Mouse (Mus musculus) heart, embryonic 16.5 days (tissue): ENCODE results near the gene Slc30a4. TPM values are rescaled to one million over a fixed set of nuclear protein-coding genes. Genes with fewer than 3 reads are reported as not detected.

Experiments
- ATAC-seq: fragments of 200-750 bp; cut with Nextera tagmentation; replicated peaks from 2 replicates; pipeline ENCODE4 v1.8.0; 2017; ENCODE audit warnings: moderate number of reproducible peaks; ENCODE audit not compliant: insufficient read depth, low FRiP score; ENCODE audit errors: extremely low read depth
- H3K27ac ChIP-seq: fragments of 300-500 bp; sonication (generic); 2 replicates; pipeline ENCODE4 v1.5.1; 2014; ENCODE audit warnings: mild to moderate bottlenecking, low read length, control low read depth, moderate library complexity
- H3K27me3 ChIP-seq: fragments of 300-500 bp; sonication (generic); 2 replicates; pipeline ENCODE4 v1.6.1; 2014; ENCODE audit warnings: low read length, mixed read lengths; ENCODE audit not compliant: control insufficient read depth, insufficient read depth
- H3K36me3 ChIP-seq: fragments of 300-500 bp; sonication (generic); 2 replicates; pipeline ENCODE4 v1.6.1; 2014; ENCODE audit not compliant: control insufficient read depth, insufficient read depth
- H3K4me1 ChIP-seq: fragments of 300-500 bp; sonication (generic); 2 replicates; pipeline ENCODE4 v1.6.1; 2014; ENCODE audit warnings: low read length, mixed read lengths; ENCODE audit not compliant: control insufficient read depth, insufficient read depth
- H3K4me2 ChIP-seq: fragments of 300-500 bp; sonication (generic); 2 replicates; pipeline ENCODE4 v1.6.1; 2014; ENCODE audit warnings: low read depth, mild to moderate bottlenecking, control low read depth, low read length
- H3K4me3 ChIP-seq: fragments of 300-500 bp; sonication (generic); 2 replicates; pipeline ENCODE4 v1.5.1; 2014; ENCODE audit warnings: mild to moderate bottlenecking, control low read depth, low read length
- H3K9ac ChIP-seq: fragments of 300-500 bp; sonication (generic); 2 replicates; pipeline ENCODE4 v1.6.1; 2014; ENCODE audit warnings: low read length, control low read depth
- H3K9me3 ChIP-seq: fragments of 300-500 bp; sonication (generic); replicated peaks from 2 replicates; pipeline ENCODE4 v1.6.1; 2016; ENCODE audit warnings: low read length; ENCODE audit not compliant: control insufficient read depth
- WGBS: fragments of 180-500 bp; shearing (Covaris S2); extraction: QIAGEN DNeasy Blood & Tissue Kit; methylation state at CpG from one replicate; pipeline ENCODE4 v1.1.7; 2014; 5-methylcytosine and 5-hydroxymethylcytosine counted together
- polyA plus RNA-seq: library from polyadenylated mRNA; unstranded; fragments of >200 nt; fragmentation: Nextera tagmentation; extraction: Ambion mirVana; gene quantifications from 2 replicates; pipeline ENCODE4 v1.2.1, GENCODE M21; 2015

Gene Slc30a4
- 4.6 and 4.7 TPM in 2 replicates for polyA plus RNA-seq

- ATAC-seq = peak; percentile 98
- H3K27ac ChIP-seq = peak within 1 kb of the TSS; percentile 74
- peaks cover 12% of the 10 kb centered on the region for H3K4me1 ChIP-seq
- peak within 1 kb of the TSS; percentile 82 for H3K4me3 ChIP-seq
- H3K4me2 ChIP-seq = peak within 1 kb of the TSS; percentile 92
- H3K36me3 ChIP-seq = no peaks in the 10 kb centered on the region
- WGBS = under 1% methylated on average over 93 of the region's 111 CpGs
- H3K9me3 ChIP-seq = no peaks in the 10 kb centered on the region
- peak within 1 kb of the TSS; percentile 87 for H3K9ac ChIP-seq
- H3K27me3 ChIP-seq = no peaks in the 10 kb centered on the region
Observed at GRCm38 (mm10) chr2:122702181-122703036, at the start of gene Slc30a4. Gene Slc30a4 (minus strand): TSS chr2:122702663.

GRCm38 (mm10) chr2:122746461-122746860, 44.0 kb upstream of the Slc30a4 start:
- 85% methylated on average over 9 of the region's 9 CpGs for WGBS
- Histone ChIP-seq H3K4me2 (no peak overlapping the region), H3K9ac (no peak overlapping the region), H3K4me1 (no peaks in the 10 kb centered on the region), H3K36me3 (peaks cover 27% of the 10 kb centered on the region), H3K4me3 (no peak overlapping the region), H3K27ac (no peak overlapping the region), H3K9me3 (no peaks in the 10 kb centered on the region), H3K27me3 (no peaks in the 10 kb centered on the region)
- no peak for ATAC-seq

DNA sequence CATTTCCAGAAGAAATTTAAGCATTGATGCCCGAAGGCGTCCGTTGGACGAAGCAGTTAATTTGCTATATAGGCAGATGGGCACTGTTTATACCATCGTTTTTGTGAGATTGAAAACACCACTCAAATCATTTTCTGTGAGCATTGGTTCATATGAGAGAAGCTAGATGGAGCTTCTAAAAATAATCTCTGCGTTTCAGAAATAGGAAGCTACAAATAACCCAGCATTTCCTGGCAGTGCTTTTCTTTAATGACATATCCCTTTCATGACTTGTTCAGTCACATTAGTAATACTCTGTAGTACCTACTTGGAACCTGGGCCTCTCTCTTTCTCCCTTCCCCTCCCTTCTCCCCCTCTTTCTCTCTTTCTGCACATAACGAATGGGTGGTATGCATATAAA, 36.6 kb upstream of the Slc30a4 start:
- H3K4me1 ChIP-seq = peaks cover 9% of the 10 kb centered on the region
- WGBS = 20% methylated on average over 7 of the region's 7 CpGs
- H3K4me3 ChIP-seq = peak overlapping the region; percentile 66
- peak overlapping the region; percentile 74 for H3K27ac ChIP-seq
- no peaks in the 10 kb centered on the region for H3K9me3 ChIP-seq
- no peak for ATAC-seq
- H3K36me3 ChIP-seq = 0 out of 2 replicates have a peak, but pooled peaks cover 5% of the 10 kb centered on the region
- H3K4me2 ChIP-seq = peak overlapping the region; percentile 82
- H3K9ac ChIP-seq = peak overlapping the region; percentile 85
- peaks cover 9% of the 10 kb centered on the region for H3K27me3 ChIP-seq

DNA sequence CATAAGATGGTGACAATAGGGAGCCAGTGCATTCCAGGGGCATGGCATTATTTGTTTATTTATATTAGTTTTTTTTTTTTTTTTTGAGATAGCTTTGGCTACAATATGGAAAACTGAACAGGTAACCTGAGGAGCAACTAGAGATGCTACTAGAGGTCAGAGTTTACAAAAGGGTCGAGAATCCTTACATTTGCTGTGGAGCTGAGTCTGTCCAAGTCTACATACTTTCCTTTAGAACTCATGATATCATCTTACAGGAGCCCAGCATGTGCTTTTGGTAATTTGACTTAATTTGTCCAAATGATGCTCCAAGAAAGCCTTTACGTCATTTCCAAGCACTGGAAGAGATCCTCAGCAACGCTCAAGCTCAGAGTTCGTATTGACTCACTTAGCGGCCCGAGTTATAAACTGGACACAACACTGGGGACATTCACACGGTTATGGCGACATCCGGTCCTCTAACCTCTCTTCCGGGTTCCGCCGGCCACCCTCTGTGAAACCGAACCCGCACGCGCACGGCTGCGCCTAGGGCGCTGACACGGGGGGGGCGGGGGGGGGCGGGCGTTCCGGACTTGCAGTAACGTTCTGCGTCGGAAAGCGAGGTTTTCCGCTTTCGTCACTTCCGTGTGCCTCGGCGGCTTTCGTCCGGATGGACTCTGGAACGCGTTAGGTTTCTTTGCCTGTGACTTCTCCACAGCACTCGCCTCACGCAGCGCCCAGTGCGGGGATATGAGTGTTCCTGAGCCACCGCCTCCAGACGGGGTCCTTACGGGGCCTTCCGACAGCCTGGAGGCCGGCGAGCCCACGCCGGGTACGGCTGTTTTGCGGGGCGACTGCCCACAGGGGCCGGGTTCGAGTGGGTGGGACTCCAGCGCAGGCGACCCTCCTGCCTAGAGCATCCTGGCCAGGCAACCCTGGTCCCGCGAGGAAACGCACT, 35.7 kb upstream of the Slc30a4 start, which contains the start of gene Bloc1s6:
Bloc1s6 (plus strand) TSS at position 610 of the 937 bp plus-strand sequence.
- H3K4me2 ChIP-seq = peak within 1 kb of the TSS; percentile 82
- peak within 1 kb of the TSS; percentile 85 for H3K9ac ChIP-seq
- peaks cover 9% of the 10 kb centered on the region for H3K4me1 ChIP-seq
- WGBS = 1% methylated on average over 53 of the region's 59 CpGs
- H3K9me3 ChIP-seq = no peaks in the 10 kb centered on the region
- H3K27ac ChIP-seq = peak within 1 kb of the TSS; percentile 74
- H3K4me3 ChIP-seq = peak within 1 kb of the TSS; percentile 66
- peaks cover 10% of the 10 kb centered on the region for H3K27me3 ChIP-seq
- ATAC-seq = peak; percentile 93
- 0 out of 2 replicates have a peak, but pooled peaks cover 3% of the 10 kb centered on the region for H3K36me3 ChIP-seq

GRCm38 (mm10) chr2:122731456-122731855, 29.0 kb upstream of the Slc30a4 start:
- H3K27ac ChIP-seq = no peak overlapping the region
- H3K4me2 ChIP-seq = no peak overlapping the region
- no peak overlapping the region for H3K4me3 ChIP-seq
- no peaks in the 10 kb centered on the region for H3K9me3 ChIP-seq
- H3K9ac ChIP-seq = no peak overlapping the region
- no peaks in the 10 kb centered on the region for H3K4me1 ChIP-seq
- H3K27me3 ChIP-seq = peaks cover 10% of the 10 kb centered on the region
- H3K36me3 ChIP-seq = no peaks in the 10 kb centered on the region
- 65% methylated on average over 2 of the region's 2 CpGs for WGBS
- ATAC-seq = no peak

GRCm38 (mm10) chr2:122725604-122726003, 23.1 kb upstream of the Slc30a4 start:
- no peaks in the 10 kb centered on the region for H3K36me3 ChIP-seq
- no peaks in the 10 kb centered on the region for H3K4me1 ChIP-seq
- H3K9ac ChIP-seq = no peak overlapping the region
- no peaks in the 10 kb centered on the region for H3K27me3 ChIP-seq
- H3K4me2 ChIP-seq = no peak overlapping the region
- H3K4me3 ChIP-seq = no peak overlapping the region
- H3K27ac ChIP-seq = no peak overlapping the region
- H3K9me3 ChIP-seq = no peaks in the 10 kb centered on the region
- 58% methylated on average over 10 of the region's 10 CpGs for WGBS
- no peak for ATAC-seq

GRCm38 (mm10) chr2:122720564-122720963, 18.1 kb upstream of the Slc30a4 start:
- Histone ChIP-seq H3K4me2 (no peak overlapping the region), H3K4me1 (no peaks in the 10 kb centered on the region), H3K4me3 (no peak overlapping the region), H3K27me3 (no peaks in the 10 kb centered on the region), H3K9me3 (no peaks in the 10 kb centered on the region), H3K9ac (no peak overlapping the region), H3K27ac (0 out of 2 replicates have a peak overlapping the region, but pooled peaks have one; percentile 7), H3K36me3 (no peaks in the 10 kb centered on the region)
- 0 out of 2 replicates have a peak, but pooled peaks have one; percentile 14 for ATAC-seq
- 52% methylated on average over 3 of the region's 3 CpGs for WGBS

DNA sequence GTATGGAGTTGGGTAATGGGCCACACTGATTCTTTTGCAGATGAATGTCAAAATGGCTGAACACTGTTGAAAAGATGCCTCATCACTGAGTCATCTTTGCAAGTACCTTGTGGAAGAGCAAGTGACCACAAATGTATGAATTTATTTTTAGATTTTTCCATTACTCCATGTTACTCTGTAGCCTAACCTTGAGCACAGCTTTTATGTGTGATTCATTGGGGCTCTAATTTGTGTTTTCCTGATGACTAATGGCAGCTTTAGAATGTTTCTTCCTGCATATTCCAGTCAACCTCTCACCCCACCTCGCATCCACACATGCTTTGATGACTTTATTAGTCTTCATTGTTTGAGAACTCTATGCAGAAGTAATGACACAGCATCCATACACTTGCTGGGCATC, 16.8 kb upstream of the Slc30a4 start:
- Histone ChIP-seq H3K27ac (no peak overlapping the region), H3K4me3 (no peak overlapping the region), H3K36me3 (no peaks in the 10 kb centered on the region), H3K9ac (no peak overlapping the region), H3K9me3 (no peaks in the 10 kb centered on the region), H3K4me1 (no peaks in the 10 kb centered on the region), H3K27me3 (no peaks in the 10 kb centered on the region), H3K4me2 (no peak overlapping the region)
- no peak for ATAC-seq
- 51% methylated on average over 1 of the region's 1 CpGs for WGBS
